Mouse (Mus musculus) heart, adult 2 months (tissue): ENCODE measurements around the gene St6galnac5.

Experiments used
- CTCF ChIP-seq: fragments of 200-600 bp; IDR thresholded peaks from 2 replicates; pipeline ENCODE4 v1.8.1; 2022; ENCODE audit warnings: antibody characterized with exemption, mild to moderate bottlenecking, moderate library complexity
- POLR2A ChIP-seq: fragments of 200-500 bp; IDR thresholded peaks from 2 replicates; pipeline ENCODE4 v1.6.1; 2011; ENCODE audit warnings: mild to moderate bottlenecking, low read depth, low read length, control low read depth; ENCODE audit not compliant: insufficient read depth

GRCm38 (mm10) chr3:152770056-152770455, 212.0 kb downstream of the St6galnac5 start:
- TF ChIP-seq POLR2A = no peak
- TF ChIP-seq CTCF = no peak
